Mouse (Mus musculus) kidney, postnatal 0 days (tissue): ENCODE measurements around the gene Grin2c. TPM values are rescaled to one million over a fixed set of nuclear protein-coding genes. Genes with fewer than 3 reads are reported as not detected.

ENCODE experiments used
- ATAC-seq: fragments of 200-750 bp; cut with Nextera tagmentation; replicated peaks from 2 replicates; pipeline ENCODE4 v1.8.0; 2017; ENCODE audit warnings: low read depth, moderate number of reproducible peaks, moderate TSS enrichment, moderate library complexity; ENCODE audit not compliant: low FRiP score
- DNase-seq: peaks from one replicate; pipeline ENCODE4 v3.0.0-alpha.2; 2016; ENCODE audit warnings: low spot score
- H3K27ac ChIP-seq: fragments of 300-500 bp; sonication (generic); 2 replicates; pipeline ENCODE4 v1.5.1; 2014; ENCODE audit warnings: mild to moderate bottlenecking
- H3K27me3 ChIP-seq: fragments of 300-500 bp; sonication (generic); 2 replicates; pipeline ENCODE4 v1.6.1; 2014; ENCODE audit warnings: low read length, mixed read lengths; ENCODE audit not compliant: insufficient read depth
- H3K36me3 ChIP-seq: fragments of 300-500 bp; sonication (generic); 2 replicates; pipeline ENCODE4 v1.6.1; 2014; ENCODE audit warnings: low read length, mixed read lengths; ENCODE audit not compliant: insufficient read depth
- H3K4me1 ChIP-seq: fragments of 300-500 bp; sonication (generic); replicated peaks from 2 replicates; pipeline ENCODE4 v1.6.1; 2014; ENCODE audit warnings: antibody characterized with exemption, low read length, mixed read lengths; ENCODE audit not compliant: insufficient read depth
- H3K4me2 ChIP-seq: fragments of 300-500 bp; sonication (generic); 2 replicates; pipeline ENCODE4 v1.6.1; 2014; ENCODE audit warnings: mild to moderate bottlenecking, low read length, moderate library complexity, mixed read lengths
- H3K4me3 ChIP-seq: fragments of 300-500 bp; sonication (generic); replicated peaks from 2 replicates; pipeline ENCODE4 v1.5.1; 2014; ENCODE audit warnings: low read depth, low read length
- H3K9ac ChIP-seq: fragments of 300-500 bp; sonication (generic); 2 replicates; pipeline ENCODE4 v1.6.1; 2014; ENCODE audit warnings: low read depth, low read length
- H3K9me3 ChIP-seq: fragments of 300-500 bp; sonication (generic); replicated peaks from 2 replicates; pipeline ENCODE4 v1.6.1; 2016; ENCODE audit warnings: low read length, inconsistent platforms, mixed read lengths
- CTCF ChIP-seq: IDR thresholded peaks from 2 replicates; pipeline ENCODE4 v1.5.1; 2016; ENCODE audit warnings: antibody characterized with exemption, low read depth, mild to moderate bottlenecking, moderate library complexity
- WGBS: fragments of 180-500 bp; shearing (Covaris S2); extraction: QIAGEN DNeasy Blood & Tissue Kit; methylation state at CpG from one replicate; pipeline ENCODE4 v1.1.7; 2014; 5-methylcytosine and 5-hydroxymethylcytosine counted together
- polyA plus RNA-seq: library from polyadenylated mRNA; unstranded; fragments of >200 nt; fragmentation: Nextera tagmentation; extraction: Ambion mirVana; gene quantifications from 2 replicates; pipeline ENCODE4 v1.2.1, GENCODE M21; 2015

Grin2c gene
- polyA plus RNA-seq, 1 experiment from 2014 or later: not detected

DNA sequence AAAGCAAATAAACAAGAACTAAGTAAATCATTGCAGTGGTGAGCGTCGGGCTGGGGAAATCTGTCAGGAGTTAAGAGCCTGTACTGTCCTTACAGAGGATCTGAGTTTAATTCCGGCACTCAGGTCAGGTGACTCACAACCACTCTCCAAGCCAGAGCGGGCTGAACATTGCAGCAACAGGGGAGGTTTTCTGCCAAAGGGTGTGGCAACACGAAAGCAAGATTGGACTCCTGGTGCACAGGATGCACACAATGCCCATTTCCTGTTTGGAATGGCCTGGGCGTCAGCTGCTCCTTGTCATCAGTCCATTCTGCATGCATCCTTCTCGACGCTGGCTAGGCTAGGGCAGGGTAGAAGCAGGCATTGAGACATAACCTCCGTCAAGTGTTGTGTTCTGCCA, 47.8 kb downstream of the Grin2c start:
- H3K4me3 ChIP-seq: no peak overlapping the region
- H3K27ac ChIP-seq: no peak overlapping the region
- DNase-seq (no peak), ATAC-seq (no peak)
- 0 out of 2 replicates have a peak, but pooled peaks cover 4% of the 10 kb centered on the region for H3K4me1 ChIP-seq
- no peak for TF ChIP-seq CTCF
- WGBS: 41% methylated on average over 9 of the region's 9 CpGs
- no peaks in the 10 kb centered on the region for H3K9me3 ChIP-seq
- H3K9ac ChIP-seq: no peak overlapping the region
- no peak overlapping the region for H3K4me2 ChIP-seq
- H3K27me3 ChIP-seq: no peaks in the 10 kb centered on the region
- no peaks in the 10 kb centered on the region for H3K36me3 ChIP-seq

DNA sequence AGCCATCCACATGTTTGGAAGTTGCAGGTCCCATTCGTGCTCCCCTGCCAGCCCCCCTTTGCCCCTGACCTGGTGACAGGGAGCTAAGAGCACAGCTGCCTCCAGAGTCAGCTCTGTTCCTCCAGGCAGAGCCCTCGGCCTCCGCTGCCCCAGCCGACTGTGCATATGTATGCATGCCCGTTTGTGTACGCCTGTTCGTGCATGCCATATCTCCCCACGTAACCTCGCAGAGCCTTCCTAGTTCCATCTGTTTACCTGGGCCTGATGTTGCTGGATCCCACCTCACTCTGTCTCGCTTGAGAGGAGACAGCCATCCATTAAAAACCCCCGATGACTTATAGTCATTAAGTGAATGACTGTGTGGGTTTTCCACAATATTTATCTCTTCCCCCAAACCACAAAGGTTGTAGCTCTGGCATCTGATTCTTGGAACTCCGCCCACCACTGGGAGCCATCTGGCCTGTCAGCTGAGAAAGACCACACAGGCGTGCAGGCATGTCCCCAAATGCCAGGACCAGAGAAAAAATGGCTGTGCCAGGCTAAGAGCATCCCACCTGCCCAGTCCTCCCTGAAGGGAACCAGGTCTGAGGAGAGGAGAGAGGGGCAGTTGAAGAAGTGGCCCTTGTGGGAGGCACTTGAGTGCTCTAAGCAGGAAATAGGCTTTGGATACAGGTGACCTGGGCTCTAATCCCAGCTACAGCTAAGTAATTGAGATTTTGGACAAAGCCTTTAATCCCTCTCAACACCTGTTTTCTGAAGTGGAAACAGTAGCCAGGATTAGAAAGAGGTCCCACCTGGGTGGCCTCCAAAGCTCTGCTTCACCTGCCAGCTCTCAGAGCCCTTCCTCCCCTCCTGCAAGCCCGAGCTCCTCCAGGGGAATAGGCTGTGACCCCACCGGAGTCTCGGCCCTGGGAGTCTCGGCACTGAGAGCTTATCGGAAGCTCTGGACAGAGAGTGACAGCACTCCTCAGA, 49.3 kb downstream of the Grin2c start:
- H3K27me3 ChIP-seq: no peaks in the 10 kb centered on the region
- H3K9ac ChIP-seq: no peak overlapping the region
- H3K4me1 ChIP-seq: 0 out of 2 replicates have a peak, but pooled peaks cover 4% of the 10 kb centered on the region
- no peaks in the 10 kb centered on the region for H3K36me3 ChIP-seq
- ATAC-seq (no peak), DNase-seq (no peak)
- no peak overlapping the region for H3K27ac ChIP-seq
- H3K4me2 ChIP-seq: no peak overlapping the region
- H3K4me3 ChIP-seq: no peak overlapping the region
- WGBS: 55% methylated on average over 18 of the region's 18 CpGs
- H3K9me3 ChIP-seq: no peaks in the 10 kb centered on the region
- no peak for TF ChIP-seq CTCF

DNA sequence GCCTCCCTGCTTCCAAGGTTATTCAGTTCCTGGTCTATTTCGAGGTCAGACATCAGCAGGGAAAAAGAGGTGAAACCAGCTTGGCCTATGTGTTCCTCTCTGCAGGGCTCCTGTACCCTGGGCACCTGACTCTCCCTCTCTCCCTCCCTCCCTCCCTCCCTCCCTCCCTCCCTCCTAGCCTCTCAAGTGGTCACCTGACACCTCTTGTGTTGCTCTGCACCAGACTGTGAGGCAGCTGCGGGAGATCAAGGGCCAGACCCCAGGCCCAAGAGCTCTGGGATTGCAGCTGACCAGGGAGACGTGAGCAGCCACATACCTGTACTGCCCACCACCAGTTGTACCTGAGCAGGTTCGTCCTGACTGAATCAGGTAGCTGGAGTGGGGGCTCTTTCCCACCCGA, 51.9 kb downstream of the Grin2c start:
- WGBS: 31% methylated on average over 5 of the region's 5 CpGs
- no peak overlapping the region for H3K4me2 ChIP-seq
- 0 out of 2 replicates have a peak, but pooled peaks cover 4% of the 10 kb centered on the region for H3K4me1 ChIP-seq
- TF ChIP-seq CTCF: no peak
- no peaks in the 10 kb centered on the region for H3K9me3 ChIP-seq
- no peaks in the 10 kb centered on the region for H3K36me3 ChIP-seq
- no peak overlapping the region for H3K4me3 ChIP-seq
- no peaks in the 10 kb centered on the region for H3K27me3 ChIP-seq
- DNase-seq (peak; percentile 14), ATAC-seq (peak; percentile 62)
- 0 out of 2 replicates have a peak overlapping the region, but pooled peaks have one; percentile 19 for H3K27ac ChIP-seq
- H3K9ac ChIP-seq: no peak overlapping the region

DNA sequence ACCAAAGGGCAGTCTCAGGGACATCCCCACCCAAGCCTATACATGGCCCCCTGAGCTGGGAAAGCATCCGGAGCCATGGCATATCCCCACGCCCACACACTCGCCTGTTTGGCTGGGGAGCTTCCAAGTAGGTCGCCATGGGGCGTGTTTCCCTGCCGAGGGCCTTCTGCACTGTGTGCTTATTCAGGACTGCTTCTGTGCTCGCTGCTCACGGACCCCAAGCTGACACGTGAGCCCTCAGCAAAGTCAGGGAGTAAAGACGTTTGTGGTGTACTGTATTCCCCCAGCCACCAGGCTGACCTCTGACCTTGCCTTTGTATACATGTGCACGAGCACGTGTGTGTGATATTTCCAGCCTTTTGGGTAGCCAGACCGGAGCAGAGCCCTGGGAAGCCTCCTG, 54.9 kb downstream of the Grin2c start:
- WGBS: 40% methylated on average over 13 of the region's 13 CpGs

DNA sequence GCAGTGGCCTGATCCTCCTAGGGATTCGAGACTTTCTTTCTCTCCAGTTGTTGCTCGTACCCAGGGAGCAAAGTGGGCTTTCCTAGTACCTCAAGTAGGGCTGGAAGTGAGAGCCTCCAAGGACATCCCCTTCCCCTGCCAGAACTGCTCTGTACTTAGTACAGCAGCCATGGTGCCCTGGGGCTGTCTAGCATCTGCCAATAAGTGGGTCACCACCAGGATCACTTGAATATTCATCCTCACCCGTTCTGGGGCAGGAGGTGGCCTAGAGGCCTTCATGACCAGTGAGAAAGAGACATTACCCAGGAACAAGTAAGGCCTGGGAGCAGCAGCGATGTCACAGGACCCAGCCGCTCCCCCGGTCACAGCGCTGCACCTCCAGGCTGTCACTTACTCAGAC, 57.1 kb downstream of the Grin2c start:
- ATAC-seq (no peak), DNase-seq (no peak)
- Histone ChIP-seq H3K4me1 (no peaks in the 10 kb centered on the region), H3K4me2 (no peak overlapping the region), H3K27ac (no peak overlapping the region), H3K9ac (no peak overlapping the region), H3K9me3 (no peaks in the 10 kb centered on the region), H3K36me3 (peaks cover 23% of the 10 kb centered on the region), H3K4me3 (no peak overlapping the region), H3K27me3 (no peaks in the 10 kb centered on the region)
- TF ChIP-seq CTCF: no peak
- 86% methylated on average over 7 of the region's 7 CpGs for WGBS

More for the DNA sequence above, 54.9 kb downstream of the Grin2c start:
- no peak for TF ChIP-seq CTCF
- no peaks in the 10 kb centered on the region for H3K4me1 ChIP-seq
- H3K27me3 ChIP-seq: no peaks in the 10 kb centered on the region
- H3K9me3 ChIP-seq: no peaks in the 10 kb centered on the region
- H3K27ac ChIP-seq: no peak overlapping the region
- no peak overlapping the region for H3K9ac ChIP-seq
- ATAC-seq (no peak; the same call in 1 of the 2 replicates), DNase-seq (no peak)
- peaks cover 7% of the 10 kb centered on the region; the same call in 1 of the 2 replicates for H3K36me3 ChIP-seq
- H3K4me3 ChIP-seq: no peak overlapping the region
- no peak overlapping the region for H3K4me2 ChIP-seq

DNA sequence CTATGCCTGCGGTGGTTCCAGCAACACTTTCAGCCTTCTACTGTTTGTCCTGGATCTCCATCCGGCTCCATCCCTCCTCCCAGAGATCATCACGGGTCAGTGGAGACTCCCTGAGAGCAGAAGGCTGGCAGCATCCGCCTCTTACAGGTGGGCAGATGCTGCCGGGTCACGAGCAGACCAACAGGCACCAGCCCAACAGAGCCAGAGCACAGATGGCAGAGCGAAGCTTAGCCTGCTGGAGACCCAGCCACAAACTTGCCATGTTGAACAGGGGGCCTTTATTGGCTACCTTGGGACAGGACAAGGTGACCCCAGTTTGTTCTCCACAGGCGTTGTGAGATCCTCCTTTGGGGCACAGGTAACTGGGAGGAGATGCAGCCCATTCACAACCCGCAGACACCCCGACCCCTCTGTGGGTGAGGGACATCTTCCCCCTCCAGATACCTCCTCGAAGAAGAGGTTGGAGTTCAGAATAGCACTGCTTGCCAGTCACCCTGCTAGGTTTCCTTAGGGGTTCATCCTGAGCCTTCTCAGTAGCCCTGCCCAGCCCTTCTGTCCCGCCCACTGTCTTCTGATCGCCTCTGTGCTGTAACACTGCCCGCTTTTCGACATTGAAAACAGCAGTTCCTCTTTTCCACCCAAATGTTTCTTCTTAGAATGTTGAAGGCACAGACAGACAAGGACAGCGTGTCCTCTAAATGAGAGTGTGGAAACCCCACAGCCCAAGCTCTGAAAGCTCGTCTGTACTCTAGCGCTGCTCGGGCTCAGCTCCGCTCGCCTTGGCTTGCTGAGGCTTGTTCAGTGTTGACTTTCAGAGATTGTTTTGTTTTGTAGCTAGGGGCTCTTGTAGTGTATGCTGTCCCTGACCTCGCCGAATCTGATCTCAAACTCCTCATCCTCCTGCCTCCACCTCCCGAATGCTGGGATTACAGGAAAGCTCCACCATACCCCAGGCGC, 58.0 kb downstream of the Grin2c start:
- no peak for ATAC-seq
- Histone ChIP-seq H3K4me1 (no peaks in the 10 kb centered on the region), H3K27ac (no peak overlapping the region), H3K27me3 (no peaks in the 10 kb centered on the region), H3K4me3 (no peak overlapping the region), H3K9ac (no peak overlapping the region), H3K9me3 (no peaks in the 10 kb centered on the region), H3K4me2 (no peak overlapping the region), H3K36me3 (peaks cover 27% of the 10 kb centered on the region)
- 70% methylated on average over 25 of the region's 25 CpGs for WGBS
- DNase-seq: no peak
- TF ChIP-seq CTCF: no peak
